Mouse (Mus musculus): Measurements from ENCODE around the gene Rbbp8nl. TPM values are rescaled to one million over a fixed set of nuclear protein-coding genes. Genes with fewer than 3 reads are reported as not detected.

Gene Rbbp8nl
- total and polyA plus RNA-seq, 3 experiments: not detected

- TF ChIP-seq POLR2A (IDR thresholded peaks at IDR 0.05; ENCODE audit: control insufficient read depth in 1 of 2, insufficient read depth in 1 of 2, low read depth in 1 of 2, low read length in 2 of 2, poor library complexity in 1 of 2) (no peak), MYB (IDR thresholded peaks at IDR 0.05; ENCODE audit: low read depth, low read length) (no peak), ZNF384 (IDR thresholded peaks at IDR 0.05; ENCODE audit: low read depth, low read length) (peak; percentile 15; the same call in 1 of the 2 replicates)
- Histone ChIP-seq H3K36me3 (ENCODE audit: control insufficient read depth in 1 of 2, insufficient read depth in 2 of 2, low read length in 2 of 2) (peaks cover 0 to 24% of the 10 kb centered on the region in 2 experiments; a peak in 2 of 4 replicates), H3K27me3 (ENCODE audit: control insufficient read depth in 1 of 2, insufficient read depth in 2 of 2, low read length in 2 of 2) (no peaks in the 10 kb centered on the region), H3K9ac (ENCODE audit: control insufficient read depth, low read depth, low read length, poor library complexity, severe bottlenecking) (no peak overlapping the region), H3K79me2 (ENCODE audit: control insufficient read depth, insufficient read depth, low read length, poor library complexity) (no peaks in the 10 kb centered on the region), H3K4me1 (ENCODE audit: control insufficient read depth in 1 of 2, insufficient read depth in 2 of 2, low read length in 2 of 2) (peaks cover 9 to 34% of the 10 kb centered on the region in 2 experiments), H3K4me3 (ENCODE audit: control insufficient read depth in 1 of 2, insufficient read depth in 1 of 2, low read depth in 2 of 2, low read length in 2 of 2) (no peak overlapping the region), H3K27ac (ENCODE audit: control insufficient read depth, low read depth, low read length) (peak overlapping the region; percentile 52), H3K9me3 (replicated peaks; ENCODE audit: insufficient read depth, low read length) (no peaks in the 10 kb centered on the region)
- no peak for DNase-seq (ENCODE audit: low read depth, low spot score)
Observed at GRCm38 (mm10) chr2:180237601-180238345, 51.9 kb downstream of the Rbbp8nl start.

- Histone ChIP-seq H3K4me1 (ENCODE audit: control insufficient read depth in 1 of 2, insufficient read depth in 2 of 2, low read length in 2 of 2) (peaks cover 9 to 34% of the 10 kb centered on the region in 2 experiments), H3K4me3 (ENCODE audit: control insufficient read depth in 1 of 2, insufficient read depth in 1 of 2, low read depth in 2 of 2, low read length in 2 of 2) (no peak overlapping the region), H3K9me3 (replicated peaks; ENCODE audit: insufficient read depth, low read length) (no peaks in the 10 kb centered on the region), H3K79me2 (ENCODE audit: control insufficient read depth, insufficient read depth, low read length, poor library complexity) (no peaks in the 10 kb centered on the region), H3K27me3 (ENCODE audit: control insufficient read depth in 1 of 2, insufficient read depth in 2 of 2, low read length in 2 of 2) (no peaks in the 10 kb centered on the region), H3K27ac (ENCODE audit: control insufficient read depth, low read depth, low read length) (peak overlapping the region; percentile 52), H3K9ac (ENCODE audit: control insufficient read depth, low read depth, low read length, poor library complexity, severe bottlenecking) (no peak overlapping the region), H3K36me3 (ENCODE audit: control insufficient read depth in 1 of 2, insufficient read depth in 2 of 2, low read length in 2 of 2) (peaks cover 0 to 24% of the 10 kb centered on the region in 2 experiments; a peak in 2 of 4 replicates)
- peak; percentile 46 for DNase-seq (ENCODE audit: low read depth, low spot score)
- TF ChIP-seq POLR2AphosphoS2 (IDR thresholded peaks at IDR 0.05; ENCODE audit: low read length): no peak
- TF ChIP-seq MYC (IDR thresholded peaks at IDR 0.05; ENCODE audit: low read depth, low read length): no peak
- TF ChIP-seq MXI1 (IDR thresholded peaks at IDR 0.05; ENCODE audit: low read depth, low read length): 0 out of 2 replicates have a peak, but pooled peaks have one; percentile 10
- TF ChIP-seq USF1 (IDR thresholded peaks at IDR 0.05; ENCODE audit: low read depth, low read length): peak; percentile 44; the same call in 1 of the 2 replicates
- TF ChIP-seq ZNF384 (IDR thresholded peaks at IDR 0.05; ENCODE audit: low read depth, low read length): no peak
- 0 out of 2 replicates have a peak, but pooled peaks have one; percentile 13 for TF ChIP-seq TCF12 (IDR thresholded peaks at IDR 0.05; ENCODE audit: low read depth, low read length)
- peak; percentile 44; the same call in 1 of the 2 replicates for TF ChIP-seq GATA1 (IDR thresholded peaks at IDR 0.05; ENCODE audit: low read depth, low read length)
- no peak for TF ChIP-seq MAZ (IDR thresholded peaks at IDR 0.05; ENCODE audit: low read depth, low read length)
- TF ChIP-seq ZC3H11A (IDR thresholded peaks at IDR 0.05; ENCODE audit: low read depth, low read length): no peak
- no peak for TF ChIP-seq RAD21 (IDR thresholded peaks at IDR 0.05; ENCODE audit: low read depth, low read length)
- no peak for TF ChIP-seq POLR2AphosphoS5 (IDR thresholded peaks at IDR 0.05; ENCODE audit: borderline replicate concordance, low read depth, low read length)
- TF ChIP-seq CHD1 (IDR thresholded peaks at IDR 0.05; ENCODE audit: low read depth, low read length): no peak
- no peak for TF ChIP-seq GABPA (IDR thresholded peaks at IDR 0.05; ENCODE audit: low read depth, low read length)
- TF ChIP-seq ELF1 (IDR thresholded peaks at IDR 0.05; ENCODE audit: low read depth, low read length): no peak
- TF ChIP-seq SMC3 (IDR thresholded peaks at IDR 0.05; ENCODE audit: low read depth, low read length): no peak
- TF ChIP-seq EP300 (IDR thresholded peaks at IDR 0.05; ENCODE audit: low read depth in 1 of 2, low read length in 2 of 2): peak in 1 of 2 experiments; percentile 17; a peak in 1 of 4 replicates
- no peak for TF ChIP-seq JUND (IDR thresholded peaks at IDR 0.05; ENCODE audit: low read depth, low read length)
- no peak for TF ChIP-seq MYB (IDR thresholded peaks at IDR 0.05; ENCODE audit: low read depth, low read length)
- no peak for TF ChIP-seq BHLHE40 (IDR thresholded peaks at IDR 0.05; ENCODE audit: borderline replicate concordance, low read depth, low read length)
- TF ChIP-seq MEF2A (IDR thresholded peaks at IDR 0.05; ENCODE audit: extremely low read depth, insufficient replicate concordance, low read depth, low read length, poor library complexity, severe bottlenecking): no peak
- no peak for TF ChIP-seq UBTF (IDR thresholded peaks at IDR 0.05; ENCODE audit: borderline replicate concordance, insufficient read depth, low read depth, low read length)
- TF ChIP-seq TBP (IDR thresholded peaks at IDR 0.05; ENCODE audit: low read depth, low read length): no peak
- TF ChIP-seq ZMIZ1 (IDR thresholded peaks at IDR 0.05; ENCODE audit: low read depth, low read length): no peak
- TF ChIP-seq NRF1 (IDR thresholded peaks at IDR 0.05; ENCODE audit: insufficient read depth, low read depth, low read length, poor library complexity, severe bottlenecking): no peak
- no peak for TF ChIP-seq RCOR1 (IDR thresholded peaks at IDR 0.05; ENCODE audit: low read depth, low read length)
- no peak for TF ChIP-seq NELFE (IDR thresholded peaks at IDR 0.05; ENCODE audit: low read depth, low read length)
- peak; percentile 42; the same call in 1 of the 2 replicates for TF ChIP-seq SIN3A (IDR thresholded peaks at IDR 0.05; ENCODE audit: low read length)
- no peak for TF ChIP-seq ZKSCAN1 (IDR thresholded peaks at IDR 0.05; ENCODE audit: low read depth, low read length)
- TF ChIP-seq MAX (IDR thresholded peaks at IDR 0.05; ENCODE audit: low read length): 0 out of 2 replicates have a peak, but pooled peaks have one; percentile 17
Observed at GRCm38 (mm10) chr2:180236930-180237329, 52.7 kb downstream of the Rbbp8nl start.
